Mouse (Mus musculus): ENCODE data around the gene Entpd3. TPM values are rescaled to one million over a fixed set of nuclear protein-coding genes. Genes with fewer than 3 reads are reported as not detected.

Gene Entpd3
- polyA plus RNA-seq, 1 experiment from 2014 or later: 1.9 TPM

- H3K9ac ChIP-seq (replicated peaks): no peak overlapping the region
- WGBS: 3% methylated on average over 9 of the region's 9 CpGs
- no peaks in the 10 kb centered on the region for H3K36me3 ChIP-seq
- no peak overlapping the region for H3K27ac ChIP-seq (replicated peaks)
- no peaks in the 10 kb centered on the region for H3K27me3 ChIP-seq
- no peak; the same call in 1 of the 2 replicates for ATAC-seq (replicated peaks)
- no peak overlapping the region for H3K4me2 ChIP-seq (replicated peaks)
- peaks cover 16% of the 10 kb centered on the region for H3K4me1 ChIP-seq
- no peaks in the 10 kb centered on the region for H3K9me3 ChIP-seq
- no peak overlapping the region for H3K4me3 ChIP-seq
These were observed 51.9 kb downstream of the Entpd3 start for GRCm38 (mm10) chr9:120591490-120591889.

GRCm38 (mm10) chr9:120593383-120594101, 53.9 kb downstream of the Entpd3 start:
- Histone ChIP-seq H3K36me3 (no peaks in the 10 kb centered on the region), H3K27me3 (no peaks in the 10 kb centered on the region), H3K4me2 (replicated peaks) (no peak overlapping the region), H3K4me3 (no peak overlapping the region), H3K4me1 (peaks cover 16% of the 10 kb centered on the region), H3K27ac (replicated peaks) (no peak overlapping the region), H3K9ac (replicated peaks) (no peak overlapping the region), H3K9me3 (no peaks in the 10 kb centered on the region)
- no peak for ATAC-seq (replicated peaks)
- 25% methylated on average over 9 of the region's 9 CpGs for WGBS

GRCm38 (mm10) chr9:120594839-120595238, 55.2 kb downstream of the Entpd3 start:
- Histone ChIP-seq H3K9me3 (no peaks in the 10 kb centered on the region), H3K4me3 (no peak overlapping the region), H3K27me3 (no peaks in the 10 kb centered on the region), H3K36me3 (no peaks in the 10 kb centered on the region), H3K9ac (replicated peaks) (no peak overlapping the region), H3K4me1 (peaks cover 16% of the 10 kb centered on the region), H3K4me2 (replicated peaks) (no peak overlapping the region), H3K27ac (replicated peaks) (no peak overlapping the region; the same call in none of the 2 replicates)
- WGBS: 13% methylated on average over 6 of the region's 6 CpGs
- 0 out of 2 replicates have a peak, but pooled peaks have one; percentile 16 for ATAC-seq (replicated peaks)

GRCm38 (mm10) chr9:120595306-120595705, 55.7 kb downstream of the Entpd3 start:
- H3K27ac ChIP-seq (replicated peaks): no peak overlapping the region; the same call in 1 of the 2 replicates

GRCm38 (mm10) chr9:120601488-120602171, 62.0 kb downstream of the Entpd3 start:
- Histone ChIP-seq H3K27ac (replicated peaks) (no peak overlapping the region), H3K4me2 (replicated peaks) (no peak overlapping the region), H3K9me3 (no peaks in the 10 kb centered on the region), H3K36me3 (no peaks in the 10 kb centered on the region), H3K4me3 (no peak overlapping the region), H3K9ac (replicated peaks) (no peak overlapping the region), H3K27me3 (no peaks in the 10 kb centered on the region), H3K4me1 (peaks cover 21% of the 10 kb centered on the region)
- 19% methylated on average over 17 of the region's 17 CpGs for WGBS
- ATAC-seq (replicated peaks): peak; percentile 31; the same call in 1 of the 2 replicates

More at GRCm38 (mm10) chr9:120595306-120595705, 55.7 kb downstream of the Entpd3 start:
- H3K4me2 ChIP-seq (replicated peaks): no peak overlapping the region
- H3K36me3 ChIP-seq: no peaks in the 10 kb centered on the region
- no peak overlapping the region for H3K9ac ChIP-seq (replicated peaks)
- H3K9me3 ChIP-seq: no peaks in the 10 kb centered on the region
- ATAC-seq (replicated peaks): peak; percentile 61
- H3K4me3 ChIP-seq: no peak overlapping the region
- peaks cover 16% of the 10 kb centered on the region for H3K4me1 ChIP-seq
- no peaks in the 10 kb centered on the region for H3K27me3 ChIP-seq
- 30% methylated on average over 4 of the region's 4 CpGs for WGBS

- Histone ChIP-seq H3K27ac (replicated peaks) (peak overlapping the region; percentile 46; the same call in 1 of the 2 replicates), H3K4me2 (replicated peaks) (peak overlapping the region; percentile 40), H3K9me3 (0 out of 2 replicates have a peak, but pooled peaks cover 2% of the 10 kb centered on the region), H3K36me3 (no peaks in the 10 kb centered on the region), H3K4me3 (peak overlapping the region; percentile 11; the same call in 1 of the 2 replicates), H3K27me3 (no peaks in the 10 kb centered on the region), H3K9ac (replicated peaks) (peak overlapping the region; percentile 32), H3K4me1 (peaks cover 21% of the 10 kb centered on the region)
- 52% methylated on average over 17 of the region's 17 CpGs for WGBS
- ATAC-seq (replicated peaks): peak; percentile 61
These were observed 62.7 kb downstream of the Entpd3 start for GRCm38 (mm10) chr9:120602172-120602838.

GRCm38 (mm10) chr9:120602839-120603511, 63.4 kb downstream of the Entpd3 start:
- Histone ChIP-seq H3K27me3 (no peaks in the 10 kb centered on the region), H3K9me3 (0 out of 2 replicates have a peak, but pooled peaks cover 9% of the 10 kb centered on the region), H3K27ac (replicated peaks) (peak overlapping the region; percentile 46; the same call in 1 of the 2 replicates), H3K9ac (replicated peaks) (peak overlapping the region; percentile 32), H3K4me3 (peak overlapping the region; percentile 13), H3K4me2 (replicated peaks) (peak overlapping the region; percentile 40), H3K4me1 (peaks cover 21% of the 10 kb centered on the region), H3K36me3 (no peaks in the 10 kb centered on the region)
- ATAC-seq (replicated peaks): peak; percentile 90
- WGBS: 2% methylated on average over 23 of the region's 23 CpGs

GRCm38 (mm10) chr9:120603512-120603908, 63.9 kb downstream of the Entpd3 start:
- Histone ChIP-seq H3K4me1 (peaks cover 21% of the 10 kb centered on the region), H3K27ac (replicated peaks) (no peak overlapping the region), H3K9ac (replicated peaks) (no peak overlapping the region), H3K4me2 (replicated peaks) (peak overlapping the region; percentile 40), H3K4me3 (no peak overlapping the region; the same call in 1 of the 2 replicates), H3K9me3 (0 out of 2 replicates have a peak, but pooled peaks cover 9% of the 10 kb centered on the region), H3K27me3 (no peaks in the 10 kb centered on the region), H3K36me3 (no peaks in the 10 kb centered on the region)
- no peak for ATAC-seq (replicated peaks)
- WGBS: 12% methylated on average over 10 of the region's 10 CpGs

- Histone ChIP-seq H3K27me3 (no peaks in the 10 kb centered on the region), H3K4me3 (no peak overlapping the region), H3K27ac (replicated peaks) (no peak overlapping the region), H3K9ac (replicated peaks) (no peak overlapping the region), H3K4me1 (peaks cover 21% of the 10 kb centered on the region), H3K36me3 (no peaks in the 10 kb centered on the region), H3K9me3 (0 out of 2 replicates have a peak, but pooled peaks cover 9% of the 10 kb centered on the region), H3K4me2 (replicated peaks) (no peak overlapping the region)
- ATAC-seq (replicated peaks): no peak
- WGBS: 39% methylated on average over 12 of the region's 12 CpGs
These were observed 64.3 kb downstream of the Entpd3 start for GRCm38 (mm10) chr9:120603956-120604355.

- no peak for ATAC-seq (replicated peaks)
- Histone ChIP-seq H3K4me3 (no peak overlapping the region), H3K4me2 (replicated peaks) (no peak overlapping the region), H3K9ac (replicated peaks) (no peak overlapping the region), H3K27me3 (no peaks in the 10 kb centered on the region), H3K9me3 (0 out of 2 replicates have a peak, but pooled peaks cover 9% of the 10 kb centered on the region), H3K27ac (replicated peaks) (no peak overlapping the region), H3K4me1 (no peaks in the 10 kb centered on the region), H3K36me3 (no peaks in the 10 kb centered on the region)
These were observed 71.4 kb downstream of the Entpd3 start for GRCm38 (mm10) chr9:120611055-120611454.

- no peak for ATAC-seq (replicated peaks)
- peaks cover 2% of the 10 kb centered on the region for H3K4me1 ChIP-seq
- no peaks in the 10 kb centered on the region for H3K36me3 ChIP-seq
- no peaks in the 10 kb centered on the region for H3K9me3 ChIP-seq
- WGBS: 91% methylated on average over 6 of the region's 6 CpGs
- H3K4me3 ChIP-seq: no peak overlapping the region
- no peak overlapping the region for H3K27ac ChIP-seq (replicated peaks)
- no peak overlapping the region for H3K4me2 ChIP-seq (replicated peaks)
- H3K9ac ChIP-seq (replicated peaks): no peak overlapping the region
- no peaks in the 10 kb centered on the region for H3K27me3 ChIP-seq
These were observed 74.4 kb downstream of the Entpd3 start for GRCm38 (mm10) chr9:120614059-120614458.

All from forebrain, embryonic 15.5 days (tissue).